Mouse (Mus musculus): Measurements from ENCODE around the gene Rims1.
A peak's percentile ranks its signal among the peaks of the same experiment; 100 is the strongest.

Gene Rims1

GRCm38 (mm10) chr1:22579470-22579869, 226.3 kb downstream of the Rims1 start:
- DNase-seq: no peak

GRCm38 (mm10) chr1:22572720-22573119, 233.1 kb downstream of the Rims1 start:
- no peak for DNase-seq

DNA sequence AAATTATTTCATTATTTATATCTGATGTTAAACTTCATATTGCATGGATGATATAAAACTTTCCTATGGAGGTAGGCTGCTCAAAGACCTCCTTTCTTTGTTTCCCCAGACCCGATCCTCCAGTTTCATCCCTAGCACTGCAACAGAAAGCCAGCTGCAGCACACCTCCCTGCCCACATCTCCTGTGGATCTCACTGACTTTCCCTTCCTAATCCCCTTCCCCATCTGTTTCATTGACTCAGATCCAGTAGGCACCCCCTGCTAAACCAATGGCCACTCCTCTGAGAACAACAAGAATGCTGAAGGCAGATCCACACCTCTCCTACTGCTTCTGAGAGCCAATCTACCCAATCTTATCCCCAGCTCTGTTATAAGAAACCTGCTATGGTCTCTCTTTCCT, 259.5 kb downstream of the Rims1 start:
- DNase-seq: no peak

- no peak for DNase-seq
Measured at GRCm38 (mm10) chr1:22538129-22538528, 267.7 kb downstream of the Rims1 start.

DNA sequence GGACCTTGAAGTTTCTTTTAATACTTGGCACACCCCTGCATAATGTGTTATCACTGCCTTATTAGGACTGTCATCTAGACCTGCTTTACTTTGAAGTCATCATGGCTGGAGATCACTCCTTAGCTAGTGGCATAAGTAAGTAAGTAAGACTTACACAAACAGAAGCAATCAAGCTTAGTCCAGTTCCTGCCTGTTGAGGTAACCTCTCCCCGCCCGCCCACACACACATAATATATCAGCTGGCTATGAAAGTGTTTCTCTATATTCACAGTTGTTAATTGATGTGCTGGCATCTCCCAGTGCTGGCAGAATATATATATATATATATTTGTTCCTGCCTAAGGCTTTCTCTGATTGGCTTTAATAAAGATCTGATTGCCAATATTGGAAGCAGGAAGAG, 269.0 kb downstream of the Rims1 start:
- no peak for DNase-seq

- DNase-seq: no peak
Measured at GRCm38 (mm10) chr1:22535049-22535448, 270.7 kb downstream of the Rims1 start.

GRCm38 (mm10) chr1:22533146-22534096, 272.4 kb downstream of the Rims1 start:
- DNase-seq: peak in 1 of 2 experiments; percentile 8

GRCm38 (mm10) chr1:22515103-22515502, 290.7 kb downstream of the Rims1 start:
- DNase-seq: no peak

- no peak for DNase-seq
Measured at GRCm38 (mm10) chr1:22512421-22512820, 293.4 kb downstream of the Rims1 start.

DNA sequence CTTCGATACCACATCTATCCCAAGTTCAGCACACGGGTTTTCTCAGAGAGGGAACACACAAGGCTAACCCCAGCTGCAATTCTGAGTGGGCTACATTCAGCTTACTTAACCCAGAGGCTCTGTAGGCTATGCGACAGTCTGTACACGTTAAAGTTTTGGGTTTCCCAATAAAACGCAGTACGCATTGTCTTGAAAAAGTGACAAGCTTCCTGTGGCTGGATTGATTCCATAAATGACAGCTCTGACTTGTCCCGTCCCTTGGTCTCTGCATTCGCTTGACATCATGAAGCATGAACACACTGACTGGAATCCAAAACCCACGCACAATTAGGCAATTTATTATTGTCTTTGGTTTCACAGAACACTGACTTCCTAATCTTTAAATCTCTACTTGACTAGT, 294.2 kb downstream of the Rims1 start:
- DNase-seq: no peak

DNA sequence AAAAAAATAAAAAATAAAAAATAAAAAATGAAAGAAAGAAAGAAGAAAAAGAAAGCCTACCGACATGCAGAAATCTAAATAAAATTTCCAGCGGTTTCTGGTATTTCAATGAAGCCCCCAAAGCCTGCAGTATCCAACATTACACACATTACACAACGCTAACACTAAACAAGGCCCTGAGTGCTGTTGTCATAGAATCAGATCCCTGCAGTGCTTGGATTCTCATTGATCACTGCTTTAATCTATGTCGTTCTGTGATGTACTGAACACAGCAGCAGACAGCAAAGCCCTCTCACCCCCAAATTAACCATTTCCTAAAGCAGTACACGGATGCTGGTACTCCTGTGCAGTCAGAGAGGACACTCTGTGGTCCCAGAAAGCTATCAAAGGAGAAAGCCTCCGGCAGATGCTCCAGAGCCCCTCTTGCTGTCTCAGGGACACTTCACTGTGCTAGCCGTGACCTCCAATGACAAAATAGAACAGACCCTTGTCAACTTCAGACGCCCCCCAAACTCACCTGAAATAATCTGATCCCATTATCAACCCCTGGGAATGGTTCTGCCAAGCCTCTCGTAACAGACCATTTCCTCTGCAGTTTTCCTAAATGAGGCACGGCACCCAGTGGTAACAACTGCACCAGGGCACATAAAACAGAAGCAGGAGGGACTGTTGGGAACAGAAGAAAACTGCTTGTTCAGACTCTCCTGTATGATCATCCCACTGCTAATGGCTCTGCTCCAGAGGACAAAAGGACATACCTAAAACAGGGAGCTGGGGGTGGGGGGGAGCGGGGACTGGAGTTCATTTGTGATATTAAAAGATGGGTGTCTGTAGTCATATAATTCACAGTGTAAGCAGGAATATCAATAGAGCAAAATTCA, 296.8 kb downstream of the Rims1 start:
- no peak for DNase-seq

DNA sequence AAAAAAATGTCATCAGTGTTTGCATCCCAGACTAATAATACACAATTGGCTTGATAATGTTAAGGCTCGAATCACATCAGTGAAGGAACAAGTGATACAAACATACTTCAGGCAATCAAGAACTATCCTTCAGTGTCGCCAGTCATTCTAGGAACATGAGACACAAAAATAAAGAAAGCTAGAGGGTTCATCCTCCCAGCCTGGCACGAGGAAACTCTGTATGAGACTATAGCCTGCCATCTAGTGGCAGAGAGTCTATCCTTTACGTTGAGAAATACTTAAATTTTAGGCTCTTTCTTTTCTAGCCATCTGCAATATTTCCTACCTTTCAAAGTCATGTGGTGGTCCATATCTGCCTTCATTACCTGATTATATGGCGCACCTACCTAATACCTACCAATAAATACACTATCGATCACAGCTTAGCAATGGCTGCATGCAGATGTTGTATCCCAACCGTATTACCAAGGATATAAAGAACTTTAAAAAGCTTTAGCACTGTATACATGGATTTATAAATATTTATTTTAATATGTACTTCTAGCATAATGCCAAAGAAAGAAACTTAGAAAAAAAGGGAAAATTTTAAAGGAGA, 318.4 kb downstream of the Rims1 start:
- peak in 1 of 2 experiments; percentile 2 for DNase-seq

DNA sequence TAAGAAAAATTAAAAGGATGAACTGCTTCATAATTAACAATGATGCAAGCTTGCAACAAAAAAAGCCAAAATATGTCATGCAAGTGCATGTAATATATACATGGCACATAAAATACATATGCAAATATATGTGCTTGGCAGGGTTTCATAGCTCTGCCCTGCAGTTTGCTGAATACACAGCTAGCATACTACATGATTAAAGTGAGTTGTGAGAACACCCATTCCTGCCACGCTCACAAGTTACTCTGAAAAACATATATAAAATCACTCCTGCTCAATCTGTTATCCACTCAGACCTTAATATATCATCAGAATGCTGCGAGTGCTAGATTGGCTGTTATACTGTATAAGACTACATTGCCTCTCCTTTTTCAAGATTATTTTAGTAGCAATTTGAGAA, 329.6 kb downstream of the Rims1 start:
- no peak for DNase-seq

DNA sequence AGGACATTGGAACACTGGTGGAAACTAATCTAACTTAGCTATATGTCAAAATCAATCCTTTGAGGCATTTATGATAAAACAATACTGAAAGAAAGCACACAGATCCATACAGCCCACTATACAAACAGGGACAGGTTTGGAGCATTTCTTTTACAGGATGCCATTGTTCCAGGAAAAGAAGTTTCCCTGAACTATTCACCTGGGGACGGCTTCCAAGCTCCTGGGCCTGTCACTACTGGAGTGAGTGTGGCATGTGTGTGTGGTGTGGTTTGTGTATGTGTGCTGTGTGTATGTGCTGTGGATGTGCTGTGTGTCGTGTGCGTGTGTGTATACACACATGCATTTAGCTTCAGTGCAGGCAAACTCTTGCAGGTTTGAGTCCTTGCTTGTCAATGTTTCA, 338.8 kb downstream of the Rims1 start:
- DNase-seq: no peak

DNA sequence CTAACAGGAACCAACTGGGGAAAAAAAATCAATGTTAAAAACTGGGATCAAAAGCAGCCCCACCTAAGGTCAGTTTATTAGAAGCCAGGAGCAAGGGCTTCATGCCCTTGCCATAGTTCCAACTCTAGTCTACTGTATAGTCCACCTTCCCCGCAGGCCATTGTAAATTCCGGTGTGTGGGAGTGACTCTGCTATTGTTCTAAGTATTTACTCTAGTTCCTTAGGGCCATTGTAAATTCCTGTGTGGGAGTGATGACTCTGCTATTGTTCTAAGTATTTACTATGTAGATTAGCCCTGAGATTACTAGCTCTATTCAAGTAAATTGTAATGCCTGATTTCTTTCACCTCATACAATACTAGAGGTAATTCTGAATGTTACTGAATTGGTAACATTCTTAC, 339.2 kb downstream of the Rims1 start:
- no peak for DNase-seq

DNA sequence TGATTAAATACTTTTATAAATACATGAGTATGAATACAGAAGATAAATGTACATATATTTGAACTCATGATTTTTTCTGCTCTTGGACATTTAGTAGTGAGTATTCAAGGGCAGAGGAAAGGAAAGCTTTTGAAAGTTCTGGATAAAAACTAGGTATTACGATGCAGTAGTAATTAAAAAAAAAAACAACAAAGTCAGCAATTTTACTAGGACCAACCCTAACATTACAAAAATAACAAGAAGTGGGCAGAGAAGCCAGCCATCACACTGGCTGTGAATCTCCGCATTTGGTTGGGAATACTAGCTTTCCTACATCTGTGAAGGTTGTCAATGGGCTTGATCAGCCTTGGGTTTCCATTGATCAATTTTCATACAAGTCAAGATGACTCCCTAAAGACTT, 381.8 kb downstream of the Rims1 start:
- DNase-seq: no peak

DNA sequence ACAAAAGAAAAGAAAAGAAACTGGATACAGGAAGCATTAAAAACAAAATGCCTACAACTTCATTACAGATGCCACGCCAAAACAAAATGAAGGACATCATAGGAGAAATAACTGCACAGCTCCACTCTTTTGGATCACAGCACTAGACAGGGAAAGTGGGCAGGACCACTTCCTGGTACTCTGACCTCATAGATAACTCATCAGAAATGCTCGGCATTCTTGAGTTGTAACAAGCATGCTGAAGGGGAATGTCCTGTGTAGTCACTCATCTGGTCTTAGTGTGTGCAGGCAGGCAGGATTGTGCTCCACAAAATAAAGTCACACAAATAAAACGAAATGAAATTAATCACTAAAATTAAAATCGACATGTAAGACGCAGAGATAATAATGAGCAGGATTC, 383.7 kb downstream of the Rims1 start:
- DNase-seq: no peak

DNA sequence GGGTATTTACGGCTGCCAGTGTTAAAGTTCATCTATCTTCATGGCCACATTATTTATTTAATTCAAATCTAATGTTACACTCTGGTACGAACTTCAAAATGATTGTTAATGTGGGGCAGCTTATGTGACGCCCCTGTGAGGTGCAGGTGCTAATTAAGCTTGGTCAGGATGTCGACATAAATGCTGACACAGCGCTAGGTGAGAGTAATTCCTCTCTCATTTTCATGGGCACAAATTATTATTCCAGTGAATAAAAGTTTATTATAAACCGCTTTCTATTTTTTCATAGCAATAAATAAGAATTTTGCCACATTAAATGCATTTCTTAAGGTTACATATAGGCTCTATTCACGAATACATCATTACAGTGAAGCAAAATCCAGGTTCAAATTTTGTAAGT, 395.6 kb downstream of the Rims1 start:
- DNase-seq: no peak

- peak; percentile 14 to 63 for DNase-seq
Measured at GRCm38 (mm10) chr1:22386361-22386760, 419.4 kb downstream of the Rims1 start.

DNA sequence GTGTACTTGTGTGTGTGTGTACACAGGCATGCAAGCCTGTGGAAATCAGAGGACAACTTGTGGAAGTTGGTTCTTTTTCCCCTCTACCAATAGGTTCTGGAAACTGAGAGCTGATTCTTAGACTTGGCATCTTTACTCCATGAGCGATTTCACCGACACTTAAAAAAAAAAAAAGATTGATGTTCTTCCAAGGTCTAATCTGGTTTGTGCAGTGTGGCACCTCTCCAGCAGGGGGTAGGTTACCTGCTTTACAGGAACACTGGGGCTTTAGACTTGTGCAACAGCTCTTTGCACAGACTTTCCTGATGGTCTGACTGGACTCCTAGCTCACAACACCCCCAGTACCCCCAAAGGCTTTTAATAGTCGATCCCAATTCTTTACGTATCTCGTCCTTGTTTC, 428.1 kb downstream of the Rims1 start:
- no peak for DNase-seq

DNA sequence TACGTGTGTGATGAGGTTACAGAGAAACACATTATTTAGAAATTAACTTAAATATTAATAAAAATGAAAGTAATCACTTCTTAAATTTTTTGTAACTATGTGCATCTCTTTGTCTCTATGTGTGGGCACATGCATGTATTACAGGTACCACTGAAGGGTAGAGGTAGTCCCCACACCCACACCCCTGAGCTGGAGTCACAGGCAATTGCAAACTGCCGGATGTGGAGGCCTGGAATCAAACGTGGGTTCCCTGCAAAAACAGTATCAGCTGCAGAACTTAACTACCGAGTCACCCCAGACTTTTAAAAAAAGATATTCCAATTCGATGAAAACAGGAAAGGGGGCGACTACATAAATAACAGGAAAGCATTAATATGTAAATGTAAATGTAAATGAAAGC, 428.7 kb downstream of the Rims1 start:
- no peak for DNase-seq

- DNase-seq: no peak
Measured at GRCm38 (mm10) chr1:22356209-22356608, 449.6 kb downstream of the Rims1 start.

DNA sequence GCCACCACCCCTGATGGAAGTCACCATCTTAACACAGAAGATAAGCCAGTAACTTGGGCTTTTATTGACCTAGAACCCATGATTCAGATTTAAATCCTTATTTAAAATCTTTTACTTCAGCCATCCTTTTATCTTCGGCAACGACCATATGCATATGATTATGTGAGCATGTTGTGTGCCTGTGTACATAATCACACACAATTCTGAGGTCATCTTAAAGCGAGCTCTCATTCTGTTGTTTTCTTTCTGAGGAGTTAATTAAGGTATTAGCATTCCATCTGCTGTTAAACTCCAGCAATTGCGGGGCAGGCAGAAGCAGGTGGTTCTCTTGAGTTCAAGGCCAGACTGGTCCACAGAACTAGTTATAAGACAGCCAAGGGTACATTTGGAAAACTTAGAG, 452.1 kb downstream of the Rims1 start:
- DNase-seq: no peak
